Comparison of ENCODE assay signal across 9 mouse cellular contexts in the genomic region with DNA sequence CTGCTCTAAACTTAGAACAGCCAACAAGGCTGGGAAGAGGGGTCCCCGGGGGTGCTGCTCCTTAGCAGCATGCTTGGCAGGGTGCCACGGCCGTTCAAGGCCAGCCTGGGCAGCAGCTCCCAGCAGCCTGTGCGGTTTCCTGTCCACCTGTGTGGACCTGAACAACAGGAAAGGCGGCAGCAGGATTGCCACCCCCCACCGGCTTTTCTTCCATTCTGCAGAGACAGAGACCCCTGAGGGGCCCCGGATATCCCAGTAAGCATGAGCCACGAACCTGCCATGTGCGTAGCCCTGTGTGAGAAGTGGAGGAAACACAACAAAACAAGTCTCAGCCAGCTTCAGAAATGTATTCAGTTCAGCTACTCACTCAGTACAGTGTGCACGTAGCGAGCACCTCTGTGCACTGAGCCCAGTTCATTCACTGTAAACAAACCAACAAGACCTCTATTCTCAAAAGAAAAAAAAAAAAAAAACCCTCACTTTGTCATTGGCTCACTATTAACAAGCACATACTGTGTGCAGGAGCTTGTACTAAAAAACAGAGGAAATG.
DNase-seq lines count a peak whose midpoint lies in the region; ATAC-seq and TF ChIP-seq lines count a peak whose summit lies in the region.
"Had no signal": no experiment of that assay in that cellular context is flagged by ENCODE, and none has a peak within 500 bp of the region (broad histone marks: within the 10 kb centered on the region; RNA-seq: fewer than 3 reads in every experiment).

No protein-coding gene starts in this region.

- H3K4me3 ChIP-seq in kidney, embryonic 14.5 days (ENCODE audit: low read length) = no peak overlapping the region
- no peak overlapping the region for H3K4me3 ChIP-seq in bone marrow, adult 2 months (replicated peaks; ENCODE audit: control insufficient read depth, low read depth, low read length)

- no peak overlapping the region for H3K4me2 ChIP-seq in kidney, embryonic 14.5 days (replicated peaks; ENCODE audit: low read depth, low read length)

- no peak for DNase-seq in kidney, adult 11 months
- DNase-seq in gastrocnemius, postnatal 14 days = peak; percentile 66
- peak; percentile 70 to 81 for DNase-seq in kidney, postnatal 25 days
- DNase-seq in skeletal muscle tissue, adult 2 months (ENCODE audit: low read depth, low spot score) = peak; percentile 61
- no peak for DNase-seq in layer of hippocampus, postnatal 14 days (ENCODE audit: low spot score in 2 of 2)
- no peak for DNase-seq in frontal cortex, postnatal 10 days (ENCODE audit: low spot score in 2 of 2)

- H3K27ac ChIP-seq in kidney, embryonic 14.5 days (ENCODE audit: low read depth, low read length) = peak overlapping the region; percentile 71
- peak overlapping the region; percentile 50; the same call in 1 of the 2 replicates for H3K27ac ChIP-seq in bone marrow, adult 2 months (ENCODE audit: control insufficient read depth, insufficient read depth, low read depth, low read length, poor library complexity)

- intact Hi-C loops in gastrocnemius, postnatal 14 days (cut with DNase I; ENCODE audit: low total_unique reads) = no loop called here

- no peak for ATAC-seq in kidney, embryonic 14.5 days (ENCODE audit: low FRiP score, low TSS enrichment)

- H3K4me1 ChIP-seq in kidney, embryonic 14.5 days (ENCODE audit: control insufficient read depth, insufficient read depth, low read length) = peaks cover 20% of the 10 kb centered on the region
- peaks cover 1% of the 10 kb centered on the region; the same call in 1 of the 2 replicates for H3K4me1 ChIP-seq in bone marrow, adult 2 months (ENCODE audit: control insufficient read depth, insufficient read depth, low read length)

- no peaks in the 10 kb centered on the region for H3K27me3 ChIP-seq in kidney, embryonic 14.5 days (ENCODE audit: control insufficient read depth, insufficient read depth, low read length)

- TF ChIP-seq CTCF in bone marrow, adult 2 months (IDR thresholded peaks at IDR 0.05; ENCODE audit: control insufficient read depth, insufficient read depth, low read length) = no peak

- TF ChIP-seq POLR2A in bone marrow, adult 2 months (IDR thresholded peaks at IDR 0.05; ENCODE audit: borderline replicate concordance, control insufficient read depth, low read depth, low read length) = no peak

- no peaks in the 10 kb centered on the region for H3K36me3 ChIP-seq in kidney, embryonic 14.5 days (ENCODE audit: control insufficient read depth, insufficient read depth, low read length)
- H3K36me3 ChIP-seq: G1E had no signal

- no peak overlapping the region for H3K9ac ChIP-seq in kidney, embryonic 14.5 days (ENCODE audit: low read depth, low read length)

- no peaks in the 10 kb centered on the region for H3K9me3 ChIP-seq in kidney, embryonic 14.5 days (ENCODE audit: control insufficient read depth, low read length)

- WGBS in kidney, embryonic 14.5 days = 58% methylated on average over 11 of the region's 11 CpGs
- WGBS in bone marrow, adult 2 months = 22% methylated on average over 11 of the region's 11 CpGs

Comparison
In these comparisons a context has a peak if more than half of its experiments do, and no peak if none do; other contexts are left out.
1. DNase-seq: peak in gastrocnemius, postnatal 14 days (single experiment), kidney, postnatal 25 days (2 of 2) and skeletal muscle tissue, adult 2 months (single experiment); none in kidney, adult 11 months (single experiment), layer of hippocampus, postnatal 14 days (0 of 2) and frontal cortex, postnatal 10 days (0 of 2).